Mouse (Mus musculus): ENCODE data around the gene Vmn1r135. TPM values are rescaled to one million over a fixed set of nuclear protein-coding genes. Genes with fewer than 3 reads are reported as not detected.
"Not testable (repeated sequence)": the region's sequence is repeated elsewhere in the genome, so short reads cannot be mapped to it uniquely, and the experiment has no call there.

Vmn1r135 gene
- not detected in 2 replicates for polyA plus RNA-seq (2012; ENCODE audit: insufficient read depth, insufficient read length, missing spikeins)

DNA sequence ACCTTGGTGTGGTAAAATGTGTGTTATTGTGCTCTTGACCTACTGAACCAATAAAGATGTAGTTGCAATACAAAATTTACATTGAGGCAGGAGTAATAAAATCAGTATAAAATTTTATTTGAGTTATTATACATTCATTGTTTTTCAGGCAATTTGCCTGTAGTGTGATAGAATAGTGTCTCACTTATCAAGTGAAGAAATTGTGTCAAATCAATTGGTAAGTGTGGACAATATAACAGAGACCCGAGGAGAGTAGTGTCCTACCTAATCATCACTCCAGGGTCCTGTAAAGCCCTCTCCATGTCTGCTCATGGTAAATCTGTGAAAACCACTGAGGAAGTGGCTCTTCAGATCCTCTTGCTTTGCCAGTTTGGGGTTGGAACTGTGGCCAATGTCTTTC, at the start of gene Vmn1r135:
Gene Vmn1r135 (plus strand): TSS at position 301 of the 400 bp plus-strand sequence.
- H3K27ac ChIP-seq (replicated peaks; ENCODE audit: low read depth, low read length): not testable (repeated sequence)

DNA sequence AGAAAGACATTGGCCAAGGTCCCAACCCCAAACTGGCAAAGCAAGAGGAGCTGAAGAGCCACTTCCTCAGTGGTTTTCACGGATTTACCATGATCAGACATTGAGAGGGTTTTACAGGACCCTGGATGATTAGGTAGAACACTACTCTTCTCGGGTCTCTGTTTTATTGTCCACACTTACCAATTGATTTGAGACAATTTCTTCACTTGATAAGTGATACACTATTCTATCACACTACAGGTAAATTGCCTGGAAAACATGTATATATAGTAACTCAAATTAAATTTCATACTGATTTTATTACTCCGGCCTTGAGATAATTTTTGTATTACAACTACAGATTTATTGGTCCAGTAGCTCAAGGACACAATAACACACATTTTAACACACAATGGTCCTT, 35.5 kb upstream of the Vmn1r135 start, which contains the start of gene Gm4177:
Gene Gm4177 (minus strand): TSS at position 101 of the 400 bp plus-strand sequence.
- not testable (repeated sequence) for H3K27ac ChIP-seq (replicated peaks; ENCODE audit: low read depth, low read length); H3K4me3 ChIP-seq (ENCODE audit: insufficient read depth, low read depth, low read length); H3K4me1 ChIP-seq (ENCODE audit: control insufficient read depth, insufficient read depth, insufficient read length, low read length)

More for the DNA sequence above, at the start of gene Vmn1r135:
- not testable (repeated sequence) for H3K4me1 ChIP-seq (ENCODE audit: control insufficient read depth, insufficient read depth, insufficient read length, low read length); H3K4me3 ChIP-seq (ENCODE audit: insufficient read depth, low read depth, low read length)

DNA sequence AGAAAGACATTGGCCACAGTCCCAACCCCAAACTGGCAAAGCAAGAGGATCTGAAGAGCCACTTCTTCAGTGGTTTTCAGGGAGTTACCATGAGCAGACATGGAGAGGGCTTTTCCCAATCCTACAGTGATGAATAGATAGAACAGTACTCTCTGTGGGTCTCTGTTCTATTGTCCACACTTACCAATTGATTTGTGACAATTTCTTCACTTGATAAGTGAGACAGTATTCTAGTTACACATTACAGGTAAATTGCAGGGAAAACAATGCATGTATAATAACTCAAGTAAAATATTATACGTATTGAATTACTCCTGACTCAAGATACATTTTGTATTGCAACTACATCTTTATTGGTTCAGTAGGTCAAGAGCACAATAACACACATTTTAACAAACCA, 12.0 kb downstream of the Vmn1r135 start, which contains the start of gene Gm5725:
Gene Gm5725 (minus strand): TSS at position 101 of the 400 bp plus-strand sequence.
- not testable (repeated sequence) for H3K4me3 ChIP-seq (ENCODE audit: insufficient read depth, low read depth, low read length); H3K27ac ChIP-seq (replicated peaks; ENCODE audit: low read depth, low read length); H3K4me1 ChIP-seq (ENCODE audit: control insufficient read depth, insufficient read depth, insufficient read length, low read length)

Other genes starting within 250 kb of the Vmn1r135 start
- gene Vmn1r132, start 218.3 kb upstream of the Vmn1r135 start, polyA plus RNA-seq (2012; ENCODE audit: insufficient read depth, insufficient read length, missing spikeins): not detected in 2 replicates
- gene Gm4175, start 70.9 kb upstream of the Vmn1r135 start, polyA plus RNA-seq (2012; ENCODE audit: insufficient read depth, insufficient read length, missing spikeins): not detected in 2 replicates
- not detected in 2 replicates for gene Gm4177, start 35.6 kb upstream of the Vmn1r135 start, polyA plus RNA-seq (2012; ENCODE audit: insufficient read depth, insufficient read length, missing spikeins)
- not detected in 2 replicates for gene Gm5725, start 11.9 kb downstream of the Vmn1r135 start, polyA plus RNA-seq (2012; ENCODE audit: insufficient read depth, insufficient read length, missing spikeins)
- not detected in 2 replicates for gene Gm5891, start 88.9 kb downstream of the Vmn1r135 start, polyA plus RNA-seq (2012; ENCODE audit: insufficient read depth, insufficient read length, missing spikeins)
- gene Vmn1r137, start 162.2 kb downstream of the Vmn1r135 start, polyA plus RNA-seq (2012; ENCODE audit: insufficient read depth, insufficient read length, missing spikeins): not detected in 2 replicates
- not detected in 2 replicates for gene Vmn1r138, start 196.5 kb downstream of the Vmn1r135 start, polyA plus RNA-seq (2012; ENCODE audit: insufficient read depth, insufficient read length, missing spikeins)
- not detected in 2 replicates for gene Gm6176, start 224.0 kb downstream of the Vmn1r135 start, polyA plus RNA-seq (2012; ENCODE audit: insufficient read depth, insufficient read length, missing spikeins)
- gene Vmn1r139, start 236.7 kb downstream of the Vmn1r135 start, polyA plus RNA-seq (2012; ENCODE audit: insufficient read depth, insufficient read length, missing spikeins): not detected in 2 replicates

Data from brown adipose tissue, adult 24 weeks (tissue).